Mouse (Mus musculus) kidney, adult 2 months (tissue): ENCODE results near the gene AB124611.

Experiments
- CTCF ChIP-seq: fragments of 200-500 bp; conservative IDR thresholded peaks from 2 replicates; pipeline ENCODE4 v1.5.1; 2011; ENCODE audit warnings: low read depth, mild to moderate bottlenecking, control low read depth, low read length, moderate library complexity, mixed read lengths; ENCODE audit not compliant: insufficient read depth, insufficient read length
- POLR2A ChIP-seq: fragments of 200-500 bp; IDR thresholded peaks from one replicate; pipeline ENCODE4 v1.6.1; 2011; ENCODE audit warnings: low read depth, low read length, control low read depth

GRCm38 (mm10) chr9:21507753-21508430, 18.1 kb upstream of the AB124611 start:
- TF ChIP-seq CTCF, result no peak
- no peak for TF ChIP-seq POLR2A
